Mouse (Mus musculus) cerebellum, adult 18-20 months (tissue): ENCODE measurements around the gene Npc2.
A peak's percentile ranks its signal among the peaks of the same experiment; 100 is the strongest.

Experiments used
- DNase-seq, 2 experiments: peaks; one replicate each; pipeline ENCODE4 v3.0.0; 2021

The Npc2 gene

GRCm38 (mm10) chr12:84776229-84776628, 3.3 kb upstream of the Npc2 start:
- no peak for DNase-seq

GRCm38 (mm10) chr12:84774376-84774775, 1.4 kb upstream of the Npc2 start:
- peak in 1 of 2 experiments; percentile 19 for DNase-seq

GRCm38 (mm10) chr12:84773476-84773875, 524 bp upstream of the Npc2 start:
- no peak for DNase-seq

- DNase-seq: no peak
Observed at GRCm38 (mm10) chr12:84771981-84772520, 901 bp downstream of the Npc2 start.

- no peak for DNase-seq
Observed at GRCm38 (mm10) chr12:84769624-84770023, 3.3 kb downstream of the Npc2 start.

- DNase-seq: no peak
Observed at GRCm38 (mm10) chr12:84767510-84767909, 5.4 kb downstream of the Npc2 start.

GRCm38 (mm10) chr12:84766113-84766735, 6.7 kb downstream of the Npc2 start:
- DNase-seq: no peak

- DNase-seq: no peak
Observed at GRCm38 (mm10) chr12:84765506-84765905, 7.4 kb downstream of the Npc2 start.

GRCm38 (mm10) chr12:84764756-84765155, 8.2 kb downstream of the Npc2 start:
- DNase-seq: no peak

GRCm38 (mm10) chr12:84763577-84764218, 9.3 kb downstream of the Npc2 start:
- DNase-seq: no peak

GRCm38 (mm10) chr12:84762532-84762931, 10.4 kb downstream of the Npc2 start:
- DNase-seq: no peak

- no peak for DNase-seq
Observed at GRCm38 (mm10) chr12:84759063-84759462, 13.9 kb downstream of the Npc2 start.

- no peak for DNase-seq
Observed at GRCm38 (mm10) chr12:84756016-84756415, 16.9 kb downstream of the Npc2 start.

GRCm38 (mm10) chr12:84755008-84755695, 17.8 kb downstream of the Npc2 start:
- DNase-seq: peak; percentile 57 to 73

- peak; percentile 56 to 69 for DNase-seq
Observed at GRCm38 (mm10) chr12:84752131-84752977, 20.6 kb downstream of the Npc2 start.

GRCm38 (mm10) chr12:84750661-84751060, 22.3 kb downstream of the Npc2 start:
- DNase-seq: no peak

GRCm38 (mm10) chr12:84748134-84748533, 24.8 kb downstream of the Npc2 start:
- DNase-seq: no peak

- no peak for DNase-seq
Observed at GRCm38 (mm10) chr12:84745700-84746099, 27.3 kb downstream of the Npc2 start.

GRCm38 (mm10) chr12:84743496-84743895, 29.5 kb downstream of the Npc2 start:
- DNase-seq: no peak

- DNase-seq: no peak
Observed at GRCm38 (mm10) chr12:84733366-84733765, 39.6 kb downstream of the Npc2 start.

- no peak for DNase-seq
Observed at GRCm38 (mm10) chr12:84728421-84728820, 44.5 kb downstream of the Npc2 start.

GRCm38 (mm10) chr12:84727434-84727833, 45.5 kb downstream of the Npc2 start:
- no peak for DNase-seq

- DNase-seq: no peak
Observed at GRCm38 (mm10) chr12:84726986-84727385, 46.0 kb downstream of the Npc2 start.
